Mouse (Mus musculus) left cerebral cortex, adult 2 months (tissue): ENCODE measurements at regions not wholly inside any gene's neighbourhood (a gene's known extent, or its start where the extent isn't known, plus 50 kb on each side); places are given as distances from the start of the nearest gene placed in this dataset.

Source experiments
- DNase-seq, 2 experiments: peaks; one replicate each; pipeline ENCODE4 v3.0.0; 2021 to 2022; ENCODE audit warnings: low spot score in 2 of 2, mixed read lengths in 1 of 2; ENCODE audit errors: extremely low spot score in 1 of 2
- H3K27ac ChIP-seq: fragments of 200-600 bp; 2 replicates; pipeline ENCODE4 v1.8.1; 2022
- H3K4me3 ChIP-seq: fragments of 200-600 bp; 2 replicates; pipeline ENCODE4 v1.8.1; 2022
- CTCF ChIP-seq: fragments of 200-600 bp; IDR thresholded peaks from 2 replicates; pipeline ENCODE4 v1.8.1; 2022; ENCODE audit warnings: antibody characterized with exemption, mild to moderate bottlenecking, moderate library complexity
- intact Hi-C: fragments of 180-260 bp; cut with DNase I; formaldehyde crosslinking; loops from one replicate; pipeline ENCODE4 v1.15.1; 2025

DNA sequence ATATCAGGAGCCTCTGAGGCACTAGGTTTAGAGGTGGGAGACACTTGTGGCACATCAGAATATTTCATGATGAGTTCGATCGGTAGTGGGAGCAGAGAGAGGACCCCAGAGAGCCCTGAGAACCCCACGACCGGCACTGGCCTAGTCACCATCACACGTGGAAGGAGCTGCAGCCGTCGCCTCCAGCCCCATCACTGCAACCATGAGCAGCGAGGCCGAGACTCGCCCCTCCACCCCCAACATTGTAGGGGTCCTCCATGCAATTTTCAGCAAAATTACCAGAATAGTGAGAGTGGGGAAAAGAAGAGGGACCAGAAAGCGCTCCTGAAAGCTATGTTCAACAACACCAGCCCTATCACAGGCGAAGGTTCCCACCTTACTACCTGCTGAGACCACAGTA is 297.0 kb downstream of the Edem1 start:
- Histone ChIP-seq H3K27ac (no peak overlapping the region), H3K4me3 (no peak overlapping the region)
- TF ChIP-seq CTCF: no peak
- no peak for DNase-seq
- intact Hi-C loops: no loop called here

DNA sequence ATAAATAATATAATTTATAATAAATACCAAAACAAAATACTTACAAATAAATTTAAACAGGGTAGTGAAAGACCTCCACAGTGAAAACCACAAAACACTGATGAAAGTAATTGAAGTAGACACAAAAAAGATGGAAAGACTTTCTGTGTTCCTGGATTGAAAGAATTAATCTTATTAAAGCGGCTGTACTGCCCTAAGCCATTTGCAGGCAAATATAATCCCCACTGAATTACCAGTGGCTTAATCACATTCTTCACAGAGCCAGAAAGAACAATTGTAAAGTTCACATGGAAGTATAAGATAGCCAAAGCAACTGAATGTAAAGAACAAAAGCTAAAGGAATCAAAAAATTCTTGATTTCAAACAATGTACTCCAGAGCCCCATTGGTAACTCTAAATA is 298.8 kb downstream of the Edem1 start:
- no peak overlapping the region for H3K4me3 ChIP-seq
- no peak for TF ChIP-seq CTCF
- intact Hi-C loops: no loop called here
- no peak for DNase-seq
- no peak overlapping the region for H3K27ac ChIP-seq

DNA sequence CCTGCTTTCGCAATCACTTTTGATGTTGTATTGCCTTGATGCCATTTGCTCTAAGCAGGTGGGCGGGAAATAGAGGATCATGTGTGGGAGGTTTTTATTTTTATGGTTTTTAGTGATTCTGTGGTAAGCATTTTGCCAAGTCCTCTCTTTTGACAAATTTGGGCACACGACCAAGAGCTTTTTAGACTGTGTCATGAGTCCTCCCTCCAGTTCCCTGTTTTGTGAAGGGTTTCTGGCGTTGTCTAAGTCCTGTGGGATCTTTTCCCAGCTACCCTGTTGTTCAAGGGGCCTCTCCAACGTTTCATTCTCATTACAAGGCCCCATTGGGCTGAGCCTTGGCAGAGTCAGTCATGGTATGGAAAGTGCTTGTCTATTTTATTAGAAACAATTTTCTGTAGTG is 317.7 kb downstream of the Edem1 start:
- no peak for TF ChIP-seq CTCF
- DNase-seq: no peak
- Histone ChIP-seq H3K4me3 (no peak overlapping the region), H3K27ac (no peak overlapping the region)
- intact Hi-C loops: loop anchor here (5.0 kb wide), 2 partner anchors 184 to 274 kb away; no protein-coding TSS in a partner anchor

DNA sequence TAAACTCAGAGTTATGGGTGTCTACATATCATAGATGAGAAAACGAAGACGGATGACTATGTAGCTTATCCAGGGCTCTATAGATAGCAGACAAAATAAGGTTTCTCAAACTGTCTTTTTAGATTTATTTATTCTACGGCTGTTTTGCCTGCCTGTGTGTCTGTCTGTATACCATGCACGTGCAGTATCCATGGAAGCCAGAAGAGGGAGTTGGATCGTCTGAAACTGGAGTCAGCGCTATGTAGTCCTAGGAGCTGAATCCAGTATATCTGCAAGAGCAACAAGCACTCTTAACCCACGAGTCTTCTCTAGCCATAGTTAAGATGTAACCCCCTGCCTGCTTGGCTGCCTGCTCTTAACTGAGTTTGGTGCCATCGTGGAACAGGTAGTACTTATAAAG is 320.6 kb downstream of the Edem1 start:
- no peak for DNase-seq
- Histone ChIP-seq H3K4me3 (no peak overlapping the region), H3K27ac (no peak overlapping the region)
- intact Hi-C loops: loop anchor here (5.0 kb wide), 2 partner anchors 187 to 277 kb away; no protein-coding TSS in a partner anchor
- TF ChIP-seq CTCF: peak; percentile 36

DNA sequence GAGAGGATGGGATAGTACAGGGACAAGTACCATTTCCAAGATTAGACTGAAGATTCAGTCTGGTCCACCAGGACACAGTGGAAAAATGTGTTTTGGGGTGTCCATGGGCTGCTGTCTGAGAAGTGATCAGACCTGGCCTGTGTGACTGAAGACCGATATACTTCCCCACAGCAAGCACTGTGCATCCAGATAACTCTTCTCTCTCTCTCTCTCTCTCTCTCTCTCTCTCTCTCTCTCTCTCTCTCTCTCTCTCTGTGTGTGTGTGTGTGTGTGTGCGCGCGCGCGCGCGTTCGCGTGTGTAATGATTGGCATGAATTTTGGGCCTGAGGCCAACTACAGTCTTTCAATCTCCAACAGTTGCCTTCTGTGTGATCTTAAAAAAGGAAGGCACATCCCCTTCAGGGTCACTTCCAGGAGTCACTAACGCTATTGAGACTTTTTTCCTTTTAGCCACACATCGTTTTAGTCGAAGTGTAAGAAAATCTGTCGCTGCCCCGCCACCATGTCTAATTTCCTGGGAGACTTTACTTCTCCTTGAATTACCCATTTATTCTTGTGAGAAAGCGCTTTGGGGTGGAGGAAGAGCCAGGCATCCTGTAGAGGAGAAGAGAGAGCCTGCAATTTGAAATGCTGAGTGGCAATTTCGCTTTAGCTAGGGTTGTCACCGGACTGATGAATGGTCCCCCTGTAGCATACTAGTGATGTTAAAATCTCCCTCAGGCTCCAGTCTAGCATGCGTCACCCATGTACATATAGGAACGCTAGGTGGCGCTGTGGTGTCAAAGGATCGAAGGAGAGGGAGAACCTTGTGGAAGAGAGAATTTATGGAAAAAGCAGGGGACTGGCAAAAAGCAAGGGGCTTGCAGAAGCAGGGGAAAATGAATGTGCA is 321.8 kb downstream of the Edem1 start:
- peak overlapping the region; percentile 69 for H3K27ac ChIP-seq
- peak; percentile 94 for TF ChIP-seq CTCF
- DNase-seq: peak; percentile 78 to 89
- peak overlapping the region; percentile 11 for H3K4me3 ChIP-seq
- intact Hi-C loops: loop anchor here (2.0 to 10.0 kb wide), 2 partner anchors 575 to 1497 kb away; no protein-coding TSS in a partner anchor

DNA sequence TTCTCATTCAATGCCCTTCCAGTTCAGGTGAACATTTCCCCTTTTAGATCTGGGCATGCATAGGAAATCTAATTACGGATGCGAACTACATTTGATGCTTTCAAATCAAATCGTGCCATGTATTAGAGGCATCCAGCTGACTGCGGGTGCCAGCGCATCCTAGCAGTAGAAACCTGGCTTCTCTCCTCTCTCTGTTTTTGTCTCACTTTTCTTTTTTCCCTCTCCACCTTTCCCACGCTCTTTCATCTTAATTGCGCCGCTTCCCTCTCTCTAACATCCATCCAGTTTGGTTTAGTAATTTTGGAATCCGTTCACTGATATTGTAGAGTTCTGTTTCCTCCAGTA is 322.4 kb downstream of the Edem1 start:
- intact Hi-C loops: loop anchor here (2.0 to 10.0 kb wide), 2 partner anchors 574 to 1496 kb away; no protein-coding TSS in a partner anchor
- no peak for TF ChIP-seq CTCF
- peak overlapping the region; percentile 69 for H3K27ac ChIP-seq
- no peak for DNase-seq
- H3K4me3 ChIP-seq: peak overlapping the region; percentile 4; the same call in 1 of the 2 replicates

DNA sequence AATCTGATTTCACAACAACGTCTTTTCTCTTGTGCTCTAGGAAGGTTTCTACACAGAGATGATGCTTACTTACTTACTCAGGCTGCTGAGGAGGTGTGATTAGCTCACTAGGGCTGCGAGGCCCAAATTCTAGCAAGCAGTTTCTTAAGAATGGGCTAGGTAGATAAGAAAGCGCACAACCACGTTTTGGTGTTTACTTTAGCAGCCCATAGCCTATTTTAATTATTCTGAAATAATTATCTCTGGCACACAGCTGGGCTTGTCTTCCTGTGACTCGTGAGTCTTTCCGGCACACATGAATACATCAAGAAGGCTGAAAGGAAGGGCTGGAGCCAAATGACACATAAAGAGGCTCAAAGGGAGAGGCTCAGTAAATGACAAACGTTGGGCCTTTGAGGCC is 325.2 kb downstream of the Edem1 start:
- Histone ChIP-seq H3K27ac (no peak overlapping the region), H3K4me3 (no peak overlapping the region)
- DNase-seq: no peak
- intact Hi-C loops: loop anchor here (2.0 to 10.0 kb wide), 2 partner anchors 571 to 1385 kb away; no protein-coding TSS in a partner anchor
- TF ChIP-seq CTCF: no peak

DNA sequence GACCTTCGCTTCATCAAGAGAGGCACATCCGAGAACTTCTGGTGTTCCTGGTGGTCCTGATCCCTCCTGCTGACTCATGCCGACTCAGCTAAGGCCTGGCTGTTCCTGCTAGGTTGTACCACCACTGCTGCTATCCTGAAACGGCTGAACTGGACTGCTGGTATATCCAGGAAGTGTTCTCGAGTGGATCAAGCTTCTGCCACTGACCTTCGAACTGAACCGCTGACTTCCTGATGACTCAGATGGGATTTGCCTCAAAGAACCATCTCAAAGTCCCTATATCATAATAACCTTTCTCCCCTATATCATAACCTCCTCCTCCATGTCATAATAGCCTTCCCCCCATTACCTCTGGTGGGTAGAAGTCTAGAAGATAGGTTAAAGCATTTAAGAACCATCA is 331.1 kb downstream of the Edem1 start:
- intact Hi-C loops: loop anchor here (10.0 kb wide), 1 partner anchor 565 kb away; no protein-coding TSS in a partner anchor
- Histone ChIP-seq H3K4me3 (no peak overlapping the region), H3K27ac (no peak overlapping the region)
- no peak for TF ChIP-seq CTCF
- DNase-seq: no peak

DNA sequence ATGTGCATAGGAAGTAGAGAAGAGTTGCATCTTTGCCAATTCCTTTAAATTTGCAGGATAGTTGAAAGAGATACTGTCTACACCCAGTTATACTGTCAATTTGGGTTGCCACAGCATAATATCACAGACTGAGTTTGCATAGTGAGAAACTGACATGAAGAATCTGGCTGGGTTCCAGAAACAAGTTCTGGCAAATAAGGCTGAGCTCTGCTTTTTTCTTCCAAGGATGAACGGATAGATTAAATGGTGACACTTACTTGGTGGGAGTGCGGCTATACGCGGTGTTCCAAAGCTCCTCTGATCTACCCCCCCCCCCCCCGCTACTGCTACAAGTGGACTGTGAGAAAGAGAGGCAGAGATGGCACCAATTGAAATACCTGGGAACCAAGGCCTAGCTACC is 339.0 kb downstream of the Edem1 start:
- no peak for TF ChIP-seq CTCF
- intact Hi-C loops: no loop called here

DNA sequence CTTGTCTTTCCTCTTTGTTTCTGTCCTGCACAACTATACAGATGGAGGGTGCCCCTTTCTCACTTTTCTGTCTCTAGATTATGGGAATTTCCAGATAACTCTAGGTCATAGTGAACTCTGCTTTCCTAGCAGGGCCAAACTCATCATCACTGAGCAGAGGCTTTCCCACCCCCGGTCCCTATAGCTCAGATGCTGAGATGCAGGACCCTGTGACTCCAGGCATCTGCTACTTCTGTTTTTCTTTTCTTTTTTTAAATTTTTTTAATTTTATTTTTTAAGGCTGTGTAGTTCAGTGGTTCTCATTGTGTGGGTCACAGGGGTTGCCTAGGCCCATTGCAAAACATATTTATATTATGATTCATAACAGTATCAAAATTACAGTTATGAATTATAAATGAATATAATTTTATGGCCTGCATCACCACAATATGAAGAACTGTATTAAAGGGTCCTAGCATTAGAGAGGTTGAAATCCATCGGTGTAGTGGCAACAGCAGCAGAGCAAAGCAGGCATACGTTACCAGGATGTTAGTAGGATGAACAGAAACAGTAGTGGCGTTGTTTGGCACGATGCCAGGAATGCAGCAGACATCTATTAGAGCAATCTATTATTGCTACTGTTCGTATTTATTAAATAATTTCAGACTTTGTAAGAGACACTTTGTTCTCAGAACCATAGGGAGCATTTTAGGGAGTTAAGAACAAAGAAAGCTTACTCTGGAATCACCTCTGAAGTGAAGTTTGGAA is 343.8 kb downstream of the Edem1 start:
- intact Hi-C loops: no loop called here
- DNase-seq: no peak
- Histone ChIP-seq H3K27ac (no peak overlapping the region), H3K4me3 (no peak overlapping the region)
- no peak for TF ChIP-seq CTCF

More for the DNA sequence above, 339.0 kb downstream of the Edem1 start:
- DNase-seq: no peak
- no peak overlapping the region for H3K27ac ChIP-seq
- H3K4me3 ChIP-seq: no peak overlapping the region

DNA sequence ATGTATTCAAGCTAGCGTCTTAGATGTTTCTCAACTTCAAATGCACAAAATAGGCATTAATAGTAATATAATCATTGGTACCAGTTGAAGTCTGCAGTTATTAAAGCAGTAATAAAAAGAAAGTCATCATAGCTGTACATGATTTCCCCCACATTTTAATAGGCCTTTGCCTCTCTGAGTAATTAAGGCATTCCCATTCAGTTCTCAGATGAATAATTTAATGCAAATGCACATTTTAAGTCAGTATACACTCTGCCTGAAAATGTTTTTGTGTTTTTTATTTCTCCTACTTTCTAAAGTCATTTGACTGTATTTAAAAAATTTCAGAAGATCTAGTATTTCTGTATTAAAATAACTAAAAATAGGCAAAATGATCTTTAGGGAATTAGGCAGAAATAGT is 344.6 kb downstream of the Edem1 start:
- no peak overlapping the region for H3K4me3 ChIP-seq
- DNase-seq: no peak
- no peak overlapping the region for H3K27ac ChIP-seq
- intact Hi-C loops: no loop called here
- TF ChIP-seq CTCF: no peak

DNA sequence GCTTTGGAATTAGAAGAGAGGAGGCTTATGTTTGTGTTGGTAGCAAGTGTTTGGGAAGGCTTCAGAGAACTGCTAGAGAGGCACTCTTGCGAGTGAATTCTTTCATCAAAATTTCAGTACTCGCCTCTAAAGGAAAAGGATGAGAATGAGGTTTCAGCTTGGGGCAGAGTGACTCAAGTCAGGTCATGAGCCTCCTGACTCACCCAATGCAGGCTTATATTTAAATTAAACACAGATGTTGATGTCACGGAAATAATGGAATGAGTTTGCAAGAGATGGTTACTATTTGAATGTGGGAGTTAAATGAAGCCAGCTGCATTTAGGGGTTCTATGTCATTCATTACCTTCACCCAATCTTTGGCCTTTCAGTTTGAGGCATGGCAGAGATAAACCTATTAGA is 348.4 kb downstream of the Edem1 start:
- TF ChIP-seq CTCF: no peak

More for the DNA sequence above, 348.4 kb downstream of the Edem1 start:
- intact Hi-C loops: no loop called here
- Histone ChIP-seq H3K27ac (no peak overlapping the region), H3K4me3 (no peak overlapping the region)
- DNase-seq: no peak
